Mouse (Mus musculus) C2C12 (cell line): ENCODE data around the gene Rundc3b. TPM values are rescaled to one million over a fixed set of nuclear protein-coding genes. Genes with fewer than 3 reads are reported as not detected.

ENCODE experiments used
- H3K27me3 ChIP-seq: one replicate; pipeline ENCODE4 v1.6.1; 2011; ENCODE audit not compliant: control insufficient read depth, insufficient read depth, insufficient read length
- H3K36me3 ChIP-seq: one replicate; pipeline ENCODE4 v1.6.1; 2011; ENCODE audit not compliant: control insufficient read depth, insufficient read depth
- H3K4me3 ChIP-seq: one replicate; pipeline ENCODE4 v1.5.1; 2011; ENCODE audit warnings: mild to moderate bottlenecking, control low read depth; ENCODE audit not compliant: poor library complexity, insufficient read depth, severe bottlenecking
- H3K79me2 ChIP-seq: one replicate; pipeline ENCODE4 v1.6.1; 2011; ENCODE audit not compliant: control insufficient read depth, insufficient read depth
- H3K79me3 ChIP-seq: one replicate; pipeline ENCODE4 v1.6.1; 2011; ENCODE audit warnings: low read depth, control low read depth
- H3ac ChIP-seq: one replicate; pipeline ENCODE3; 2011; ENCODE audit warnings: low read depth; ENCODE audit not compliant: control insufficient read depth, insufficient read length
- CEBPB ChIP-seq: IDR thresholded peaks from one replicate; pipeline ENCODE4 v1.6.1; 2011; ENCODE audit warnings: low read depth, mild to moderate bottlenecking, control low read depth, moderate library complexity
- CTCF ChIP-seq: IDR thresholded peaks from one replicate; pipeline ENCODE4 v1.5.1; 2011; ENCODE audit not compliant: control insufficient read depth, insufficient read depth, insufficient read length
- FOSL1 ChIP-seq: IDR thresholded peaks from one replicate; pipeline ENCODE4 v1.8.0; 2011; ENCODE audit warnings: mild to moderate bottlenecking, low read length; ENCODE audit not compliant: poor library complexity, insufficient read depth, severe bottlenecking
- MAX ChIP-seq: IDR thresholded peaks from one replicate; pipeline ENCODE4 v1.6.1; 2011; ENCODE audit warnings: mild to moderate bottlenecking, control low read depth
- MYOD1 ChIP-seq: IDR thresholded peaks from one replicate; pipeline ENCODE4 v1.6.1; 2011; ENCODE audit warnings: low read depth; ENCODE audit not compliant: control insufficient read depth, insufficient read length
- MYOG ChIP-seq: IDR thresholded peaks from one replicate; pipeline ENCODE4 v1.6.1; 2011; ENCODE audit not compliant: control insufficient read depth, insufficient read length; ENCODE audit errors: extremely low read depth
- USF1 ChIP-seq: IDR thresholded peaks from one replicate; pipeline ENCODE4 v1.6.1; 2011; ENCODE audit warnings: low read depth, mild to moderate bottlenecking, control low read depth, moderate library complexity
- polyA plus RNA-seq: library from polyadenylated mRNA; unstranded; fragments of >200 nt; fragmentation: generic; extraction: Trizol; gene quantifications from one replicate; pipeline ENCODE4 v1.2.1, GENCODE M21; 2012; ENCODE audit warnings: missing spikeins

Rundc3b gene
- polyA plus RNA-seq, 1 experiment: 0.02 TPM

DNA sequence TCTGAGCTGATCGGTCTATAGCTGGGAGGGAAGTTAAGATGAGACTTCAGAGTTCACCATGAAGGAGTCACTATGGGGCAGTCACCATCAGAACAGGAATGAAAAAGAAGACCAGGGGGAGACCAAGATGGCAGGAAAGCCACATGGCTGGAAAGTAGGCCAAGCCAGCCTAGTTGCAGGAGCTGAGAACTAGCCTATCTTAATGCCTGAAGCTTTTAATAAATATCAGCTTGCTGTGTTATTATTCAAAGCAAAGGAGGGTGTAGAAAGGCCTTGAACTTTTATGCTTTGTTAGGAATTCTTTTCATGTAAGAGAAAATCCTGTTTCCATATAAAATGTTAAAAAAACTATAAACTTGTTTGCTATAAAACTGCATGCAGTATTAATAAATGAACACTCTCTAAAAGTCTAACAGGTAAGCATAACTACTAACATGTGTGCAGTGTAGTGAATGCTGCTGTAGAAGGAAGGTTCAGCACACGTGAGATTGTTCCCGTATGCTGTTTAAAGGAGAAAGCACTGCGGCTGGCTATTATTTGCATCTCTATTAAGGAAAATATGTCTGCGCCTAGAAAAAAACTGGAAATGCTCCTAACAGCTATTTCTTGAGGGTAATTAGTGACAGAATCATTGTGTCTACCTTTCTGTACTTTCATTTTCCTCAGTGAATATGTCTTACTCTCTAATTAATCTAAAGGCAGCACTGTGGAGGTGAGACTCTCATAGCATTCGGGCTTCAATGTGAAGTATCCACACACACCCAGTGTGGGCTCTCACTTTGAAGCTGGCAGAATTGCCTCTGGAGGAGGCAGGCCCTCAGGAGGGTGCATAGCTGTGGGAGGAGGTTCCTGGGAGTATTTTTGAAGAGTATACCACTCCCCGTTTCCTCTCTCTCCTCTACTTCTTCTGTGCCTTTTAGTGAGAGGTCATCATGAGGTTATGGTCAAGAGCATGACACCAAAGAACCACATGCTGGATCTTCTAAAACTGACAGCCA lies 81.3 kb downstream of the Rundc3b start:
- H3K79me2 ChIP-seq: no peaks in the 10 kb centered on the region
- no peaks in the 10 kb centered on the region for H3K79me3 ChIP-seq
- H3K36me3 ChIP-seq: no peaks in the 10 kb centered on the region
- no peak for TF ChIP-seq CEBPB
- TF ChIP-seq MAX: no peak
- TF ChIP-seq USF1: no peak
- no peak for TF ChIP-seq FOSL1
- no peaks in the 10 kb centered on the region for H3K27me3 ChIP-seq
- H3K4me3 ChIP-seq: no peak overlapping the region
- no peak overlapping the region for H3ac ChIP-seq

DNA sequence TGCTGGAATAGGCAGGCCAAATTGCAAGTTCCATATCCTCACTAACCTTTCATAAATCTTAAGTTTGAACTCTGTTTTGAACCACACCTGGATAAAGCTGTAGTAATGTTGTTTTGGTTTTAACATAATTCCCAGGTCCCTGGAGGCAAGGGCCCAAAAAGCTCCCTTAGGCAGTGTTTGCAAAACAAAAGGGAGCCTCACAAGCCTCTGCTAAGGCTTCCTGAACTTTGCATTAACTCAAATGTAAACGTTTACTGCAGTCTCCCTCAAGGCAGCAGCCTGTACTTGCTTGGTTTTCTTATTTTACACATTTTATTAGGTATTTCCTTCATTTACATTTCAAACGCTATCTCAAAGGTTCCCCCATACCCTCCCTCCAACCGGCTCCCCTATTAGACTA lies 103.7 kb downstream of the Rundc3b start:
- no peak overlapping the region for H3ac ChIP-seq
- TF ChIP-seq USF1 (no peak), CEBPB (no peak), CTCF (no peak)
- H3K4me3 ChIP-seq: no peak overlapping the region
- H3K79me2 ChIP-seq: no peaks in the 10 kb centered on the region
- no peaks in the 10 kb centered on the region for H3K36me3 ChIP-seq
- H3K27me3 ChIP-seq: no peaks in the 10 kb centered on the region
- no peaks in the 10 kb centered on the region for H3K79me3 ChIP-seq

GRCm38 (mm10) chr5:8491778-8492177 lies 131.0 kb downstream of the Rundc3b start:
- Histone ChIP-seq H3K79me3 (no peaks in the 10 kb centered on the region), H3K36me3 (no peaks in the 10 kb centered on the region), H3ac (no peak overlapping the region), H3K79me2 (no peaks in the 10 kb centered on the region), H3K4me3 (no peak overlapping the region), H3K27me3 (no peaks in the 10 kb centered on the region)
- TF ChIP-seq MAX: no peak
- TF ChIP-seq CTCF: no peak
- TF ChIP-seq CEBPB: no peak
- TF ChIP-seq FOSL1: no peak
- TF ChIP-seq MYOD1: no peak
- TF ChIP-seq USF1: no peak
- no peak for TF ChIP-seq MYOG

DNA sequence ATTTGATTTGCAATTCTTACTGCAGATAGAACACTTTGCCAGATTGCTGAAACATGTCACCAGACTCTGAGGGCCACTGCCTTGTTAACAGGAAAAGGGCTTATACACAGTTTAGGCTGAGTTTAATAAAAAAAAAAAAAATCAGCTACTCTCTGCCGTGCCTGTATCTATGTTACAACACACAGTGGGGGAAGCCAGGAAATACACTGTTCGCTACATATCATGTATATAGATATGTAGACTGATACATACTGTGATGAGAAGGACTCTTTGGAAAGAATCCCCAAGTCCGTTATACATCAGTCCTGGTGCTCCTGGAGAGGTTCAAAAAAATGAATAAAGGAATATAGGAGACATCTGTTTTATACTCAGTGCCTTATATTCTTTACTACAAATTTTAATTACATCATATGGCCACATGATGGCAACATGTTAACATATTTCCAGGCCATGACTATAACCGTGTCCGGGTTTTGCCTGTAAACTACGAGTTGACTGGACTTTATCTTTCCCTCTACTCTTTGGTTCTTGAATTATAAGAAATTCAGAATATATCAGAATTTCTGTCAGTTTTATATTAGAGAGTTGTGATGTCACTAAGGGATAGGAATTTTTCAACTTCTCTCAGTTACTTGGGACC lies 133.2 kb downstream of the Rundc3b start:
- Histone ChIP-seq H3ac (no peak overlapping the region), H3K79me3 (no peaks in the 10 kb centered on the region), H3K4me3 (no peak overlapping the region), H3K36me3 (no peaks in the 10 kb centered on the region), H3K79me2 (no peaks in the 10 kb centered on the region), H3K27me3 (no peaks in the 10 kb centered on the region)
- no peak for TF ChIP-seq FOSL1
- TF ChIP-seq MYOD1: no peak
- no peak for TF ChIP-seq MYOG

GRCm38 (mm10) chr5:8488701-8489297 lies 134.0 kb downstream of the Rundc3b start:
- no peaks in the 10 kb centered on the region for H3K79me3 ChIP-seq
- no peaks in the 10 kb centered on the region for H3K36me3 ChIP-seq
- H3ac ChIP-seq: no peak overlapping the region
- H3K27me3 ChIP-seq: no peaks in the 10 kb centered on the region
- H3K4me3 ChIP-seq: no peak overlapping the region
- H3K79me2 ChIP-seq: no peaks in the 10 kb centered on the region
- TF ChIP-seq MYOD1 (no peak), USF1 (no peak), FOSL1 (no peak), CEBPB (no peak), CTCF (no peak), MAX (no peak), MYOG (no peak)
